ENCODE assay signal across 11 mouse cellular contexts in genomic region chr11:43632566-43632965, GRCm38 (mm10). TPM values are rescaled to one million over a fixed set of nuclear protein-coding genes. Genes with fewer than 3 reads are reported as not detected.
DNase-seq lines count a peak whose midpoint lies in the region; ATAC-seq and TF ChIP-seq lines count a peak whose summit lies in the region.
"Had no signal": no experiment of that assay in that cellular context is flagged by ENCODE, and none has a peak within 500 bp of the region (broad histone marks: within the 10 kb centered on the region; RNA-seq: fewer than 3 reads in every experiment).

No protein-coding gene starts in this region.

- H3K9me3 ChIP-seq in kidney, embryonic 15.5 days (replicated peaks): no peaks in the 10 kb centered on the region
- H3K9me3 ChIP-seq in heart, embryonic 15.5 days (replicated peaks): no peaks in the 10 kb centered on the region

- peaks cover 32% of the 10 kb centered on the region for H3K4me1 ChIP-seq in kidney, embryonic 15.5 days
- H3K4me1 ChIP-seq in testis, adult 2 months (ENCODE audit: control insufficient read depth, insufficient read depth, low read length): peaks cover 8% of the 10 kb centered on the region
- peaks cover 24% of the 10 kb centered on the region for H3K4me1 ChIP-seq in heart, embryonic 15.5 days (replicated peaks)

- no peak overlapping the region for H3K4me3 ChIP-seq in kidney, embryonic 15.5 days (replicated peaks)
- H3K4me3 ChIP-seq in testis, adult 2 months (ENCODE audit: control insufficient read depth, low read depth, low read length): no peak overlapping the region
- no peak overlapping the region for H3K4me3 ChIP-seq in heart, embryonic 15.5 days
- H3K4me3 ChIP-seq: erythroblast, embryonic 14.5 days had no signal

- 26% methylated on average over 4 of the region's 4 CpGs for WGBS in kidney, embryonic 15.5 days
- WGBS in heart, embryonic 15.5 days: 11% methylated on average over 4 of the region's 4 CpGs

- ATAC-seq in kidney, embryonic 15.5 days (replicated peaks; ENCODE audit: low FRiP score): no peak
- no peak for ATAC-seq in heart, embryonic 15.5 days (replicated peaks; ENCODE audit: insufficient number of reproducible peaks, insufficient read depth, low FRiP score, low read depth)

- no peak for TF ChIP-seq CTCF in testis, adult 2 months (IDR thresholded peaks at IDR 0.05; ENCODE audit: control insufficient read depth, insufficient read depth, insufficient replicate concordance, low read depth, low read length)

- no peak for TF ChIP-seq POLR2A in testis, adult 2 months (IDR thresholded peaks at IDR 0.05; ENCODE audit: control insufficient read depth, low read depth, low read length)

- no peaks in the 10 kb centered on the region for H3K27me3 ChIP-seq in kidney, embryonic 15.5 days
- H3K27me3 ChIP-seq in testis, adult 2 months (ENCODE audit: control insufficient read depth, insufficient read depth, low read length): no peaks in the 10 kb centered on the region
- H3K27me3 ChIP-seq in heart, embryonic 15.5 days: no peaks in the 10 kb centered on the region

- no peak overlapping the region for H3K9ac ChIP-seq in kidney, embryonic 15.5 days
- no peak overlapping the region for H3K9ac ChIP-seq in heart, embryonic 15.5 days
- H3K9ac ChIP-seq: liver, embryonic 14.5 days had no signal

- no peak for DNase-seq in kidney, adult 11 months
- no peak for DNase-seq in testis, postnatal 14 days (ENCODE audit: low spot score)
- DNase-seq in yolk sac, embryonic 10.5 days (ENCODE audit: low spot score): peak; percentile 45
- DNase-seq in kidney, postnatal 4 days: no peak
- no peak for DNase-seq in adrenal gland, postnatal 14 days
- DNase-seq: spleen, adult 18-20 months had no signal

- H3K4me2 ChIP-seq in kidney, embryonic 15.5 days: no peak overlapping the region
- no peak overlapping the region for H3K4me2 ChIP-seq in heart, embryonic 15.5 days

- peak overlapping the region; percentile 84 for H3K27ac ChIP-seq in kidney, embryonic 15.5 days
- H3K27ac ChIP-seq in testis, adult 2 months (ENCODE audit: control insufficient read depth, insufficient read depth, low read depth, low read length): peak overlapping the region; percentile 66
- peak overlapping the region; percentile 39; the same call in 1 of the 2 replicates for H3K27ac ChIP-seq in heart, embryonic 15.5 days
- H3K27ac ChIP-seq: liver, embryonic 14.5 days had no signal

- H3K36me3 ChIP-seq in kidney, embryonic 15.5 days: no peaks in the 10 kb centered on the region
- H3K36me3 ChIP-seq in testis, adult 2 months (ENCODE audit: control insufficient read depth, insufficient read depth, low read length): no peaks in the 10 kb centered on the region
- no peaks in the 10 kb centered on the region for H3K36me3 ChIP-seq in heart, embryonic 15.5 days

RNA-seq across cellular contexts. Expression of gene Fabp6, which starts 31.2 kb away (rescaled TPM):
- polyA plus RNA-seq in kidney, embryonic 15.5 days (2015; fragmentation: Nextera tagmentation; extraction: Ambion mirVana): not detected in 2 replicates
- not detected in 2 replicates for polyA plus RNA-seq in testis, adult 2 months (2012; rRNA removed)
- not detected in 2 replicates for polyA plus RNA-seq in heart, embryonic 15.5 days (2015; fragmentation: Nextera tagmentation; extraction: Ambion mirVana)
- total RNA-seq in adrenal gland, postnatal 14 days (2021): not detected in 2 replicates
- polyA plus RNA-seq: erythroblast, embryonic 14.5 days; liver, embryonic 14.5 days had no signal

RNA-seq across cellular contexts. Expression of gene 4933415A04Rik, which starts 45.7 kb away (rescaled TPM):
- polyA plus RNA-seq in kidney, embryonic 15.5 days (2015; fragmentation: Nextera tagmentation; extraction: Ambion mirVana): 7.0 and 8.2 TPM in 2 replicates
- polyA plus RNA-seq in testis, adult 2 months (2012; rRNA removed): 0.28 TPM in 2 replicates
- polyA plus RNA-seq in heart, embryonic 15.5 days (2015; fragmentation: Nextera tagmentation; extraction: Ambion mirVana): 4.6 and 5.4 TPM in 2 replicates
- total RNA-seq in adrenal gland, postnatal 14 days (2021): 1.6 and 1.7 TPM in 2 replicates
- polyA plus RNA-seq: erythroblast, embryonic 14.5 days had no signal

RNA-seq across cellular contexts. Expression of gene Pwwp2a, which starts 49.2 kb away (rescaled TPM):
- 29.1 and 30.6 TPM in 2 replicates for polyA plus RNA-seq in kidney, embryonic 15.5 days (2015; fragmentation: Nextera tagmentation; extraction: Ambion mirVana)
- polyA plus RNA-seq in testis, adult 2 months (2012; rRNA removed): 9.2 and 10.3 TPM in 2 replicates
- polyA plus RNA-seq in heart, embryonic 15.5 days (2015; fragmentation: Nextera tagmentation; extraction: Ambion mirVana): 17.3 and 20.1 TPM in 2 replicates
- 33.0 and 37.4 TPM in 2 replicates for total RNA-seq in adrenal gland, postnatal 14 days (2021)
